Mouse (Mus musculus): ENCODE data around the gene Arsa.

DNA sequence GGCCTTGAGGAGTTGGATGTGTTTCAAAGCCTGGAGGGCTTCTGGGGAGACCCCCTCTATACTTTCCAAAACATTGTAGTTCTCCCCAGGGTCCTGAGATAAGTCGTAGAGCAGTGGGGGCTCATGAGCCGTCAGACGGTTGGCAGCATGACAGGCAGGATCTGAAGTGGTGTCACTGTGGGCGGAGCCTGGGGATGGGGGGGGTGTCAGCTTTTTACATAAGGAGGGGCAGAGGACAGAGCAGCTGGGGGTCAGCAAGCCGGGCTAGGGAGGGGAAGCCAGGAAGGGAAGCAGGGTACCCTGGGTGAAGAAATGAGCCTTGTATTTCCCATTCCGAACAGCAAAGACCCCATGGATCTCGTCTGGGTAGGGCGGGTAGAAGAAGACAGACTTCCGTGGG lies 3.9 kb downstream of the Arsa start:
- TF ChIP-seq CTCF (IDR thresholded peaks at IDR 0.05; ENCODE audit: control insufficient read depth, insufficient read depth, low read length): no peak
- no peak for TF ChIP-seq POLR2A (IDR thresholded peaks at IDR 0.05; ENCODE audit: borderline replicate concordance, control insufficient read depth, low read depth, low read length)
